Mouse (Mus musculus): Measurements from ENCODE around the gene Calr. TPM values are rescaled to one million over a fixed set of nuclear protein-coding genes. Genes with fewer than 3 reads are reported as not detected.

Calr gene
- polyA plus RNA-seq, 1 experiment from 2014 or later = 511 TPM

DNA sequence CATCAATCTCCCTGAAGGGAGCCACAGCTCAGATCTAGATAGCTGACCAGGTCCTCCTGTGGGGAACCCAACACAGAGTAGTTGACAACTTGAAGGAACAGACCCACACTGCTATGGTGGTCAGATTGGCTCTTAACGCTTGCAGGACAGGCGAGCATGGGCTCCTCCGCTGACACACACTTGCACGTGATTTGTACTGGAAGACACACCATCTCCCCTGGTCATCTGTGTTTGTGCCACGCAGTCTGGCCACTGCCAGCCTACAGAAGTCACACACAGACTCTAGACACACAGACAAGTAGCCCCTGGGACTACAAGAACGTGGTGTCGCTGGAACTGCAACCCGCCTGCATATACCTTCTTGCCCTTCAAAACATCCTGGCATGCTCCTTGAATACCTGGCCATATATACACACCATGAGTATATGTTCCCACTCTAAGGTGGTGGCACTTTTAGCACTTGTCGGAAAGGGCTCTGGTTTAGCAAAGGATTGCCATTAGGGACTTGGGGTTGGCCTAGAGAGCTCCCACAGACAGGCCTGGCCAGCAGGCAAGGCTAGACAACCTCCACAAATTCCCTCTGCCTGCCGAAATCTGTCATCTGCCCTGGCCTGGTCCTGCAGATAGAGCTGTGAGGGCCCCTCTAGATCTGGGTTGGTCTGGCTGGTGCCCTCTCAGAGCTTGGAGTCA is 48.1 kb downstream of the Calr start:
- ATAC-seq (ENCODE audit: low read depth) = no peak; the same call in 1 of the 2 replicates
- Histone ChIP-seq H3K27ac (no peak overlapping the region), H3K4me2 (peak overlapping the region; percentile 99), H3K36me3 (no peaks in the 10 kb centered on the region), H3K27me3 (peaks cover 99% of the 10 kb centered on the region), H3K9ac (peak overlapping the region; percentile 81), H3K4me3 (replicated peaks) (peak overlapping the region; percentile 78), H3K9me3 (replicated peaks) (no peaks in the 10 kb centered on the region), H3K4me1 (replicated peaks) (peaks cover 36% of the 10 kb centered on the region)
- DNase-seq = no peak
- 58% methylated on average over 10 of the region's 10 CpGs for WGBS (ENCODE audit: insufficient replicate concordance)

- Histone ChIP-seq H3K27me3 (peaks cover 98% of the 10 kb centered on the region), H3K4me3 (replicated peaks) (no peak overlapping the region; the same call in 1 of the 2 replicates), H3K27ac (no peak overlapping the region), H3K9me3 (replicated peaks) (no peaks in the 10 kb centered on the region), H3K4me1 (replicated peaks) (peaks cover 37% of the 10 kb centered on the region), H3K4me2 (no peak overlapping the region), H3K36me3 (no peaks in the 10 kb centered on the region), H3K9ac (no peak overlapping the region)
- ATAC-seq (ENCODE audit: low read depth) = no peak
- DNase-seq = no peak
- WGBS (ENCODE audit: insufficient replicate concordance) = 79% methylated on average over 6 of the region's 6 CpGs
Measured at GRCm38 (mm10) chr8:84797971-84798370, 48.8 kb downstream of the Calr start.

DNA sequence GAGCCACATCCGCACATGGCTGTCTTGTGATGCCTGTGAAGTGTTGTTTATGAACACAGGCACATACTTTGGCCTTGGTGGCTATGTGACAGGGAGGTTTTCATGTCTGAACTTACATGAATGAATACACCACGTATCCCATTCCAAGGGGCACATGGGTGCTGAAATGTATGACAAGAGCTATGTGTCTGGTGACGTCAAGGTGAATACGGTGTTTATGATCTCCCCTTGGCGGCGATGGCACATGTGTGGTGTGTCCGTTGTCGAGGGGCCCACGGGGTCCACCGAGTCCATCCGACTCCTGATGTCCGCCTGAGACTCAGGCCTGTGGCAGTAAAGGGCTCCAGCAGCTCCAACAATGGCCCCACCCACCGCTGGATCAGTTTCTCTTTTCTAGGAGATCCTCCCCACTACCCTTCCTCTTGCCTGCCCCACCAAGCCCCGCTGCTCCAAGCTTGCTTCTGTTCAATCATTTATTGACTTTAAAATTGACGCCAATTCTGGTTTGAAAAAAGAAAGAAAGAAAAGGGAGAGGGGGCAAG is 49.4 kb downstream of the Calr start:
- Histone ChIP-seq H3K4me3 (replicated peaks) (no peak overlapping the region), H3K27ac (no peak overlapping the region), H3K9ac (no peak overlapping the region), H3K4me2 (no peak overlapping the region), H3K36me3 (no peaks in the 10 kb centered on the region), H3K9me3 (replicated peaks) (no peaks in the 10 kb centered on the region), H3K27me3 (peaks cover 97% of the 10 kb centered on the region), H3K4me1 (replicated peaks) (peaks cover 37% of the 10 kb centered on the region)
- no peak for ATAC-seq (ENCODE audit: low read depth)
- 78% methylated on average over 15 of the region's 15 CpGs for WGBS (ENCODE audit: insufficient replicate concordance)
- no peak for DNase-seq

DNA sequence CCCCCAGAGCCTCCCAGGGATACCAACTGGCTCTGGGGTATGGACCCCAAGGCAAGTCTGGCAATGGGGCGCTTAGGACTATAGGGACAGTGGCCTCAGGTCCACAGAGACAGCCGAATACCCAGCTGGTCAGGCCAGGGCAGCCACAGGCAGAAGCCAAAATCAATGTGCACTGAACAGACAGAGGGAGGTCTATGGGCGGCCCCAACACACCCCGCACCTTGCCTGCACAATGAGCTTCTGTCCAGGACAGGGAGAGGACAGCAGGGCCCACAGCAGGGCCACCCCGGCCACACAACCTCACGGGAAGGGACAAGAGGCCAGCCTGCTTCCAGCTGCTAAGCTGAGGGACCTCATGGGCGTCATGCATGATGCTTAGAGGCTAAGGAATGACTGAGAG is 52.2 kb downstream of the Calr start:
- Histone ChIP-seq H3K27ac (0 out of 2 replicates have a peak overlapping the region, but pooled peaks have one; percentile 5), H3K4me3 (replicated peaks) (no peak overlapping the region), H3K9ac (no peak overlapping the region), H3K27me3 (peaks cover 94% of the 10 kb centered on the region), H3K36me3 (no peaks in the 10 kb centered on the region), H3K9me3 (replicated peaks) (no peaks in the 10 kb centered on the region), H3K4me1 (replicated peaks) (peaks cover 27% of the 10 kb centered on the region), H3K4me2 (no peak overlapping the region)
- DNase-seq = no peak
- no peak for ATAC-seq (ENCODE audit: low read depth)
- 72% methylated on average over 7 of the region's 7 CpGs for WGBS (ENCODE audit: insufficient replicate concordance)

GRCm38 (mm10) chr8:84793791-84794485 is 52.8 kb downstream of the Calr start:
- no peaks in the 10 kb centered on the region for H3K9me3 ChIP-seq (replicated peaks)
- H3K4me1 ChIP-seq (replicated peaks) = peaks cover 22% of the 10 kb centered on the region
- H3K9ac ChIP-seq = no peak overlapping the region
- H3K36me3 ChIP-seq = no peaks in the 10 kb centered on the region
- H3K4me3 ChIP-seq (replicated peaks) = no peak overlapping the region
- ATAC-seq (ENCODE audit: low read depth) = no peak
- no peak for DNase-seq
- peaks cover 94% of the 10 kb centered on the region for H3K27me3 ChIP-seq
- 0 out of 2 replicates have a peak overlapping the region, but pooled peaks have one; percentile 5 for H3K27ac ChIP-seq
- WGBS (ENCODE audit: insufficient replicate concordance) = 61% methylated on average over 13 of the region's 13 CpGs
- H3K4me2 ChIP-seq = no peak overlapping the region

- H3K27me3 ChIP-seq = peaks cover 94% of the 10 kb centered on the region
- ATAC-seq (ENCODE audit: low read depth) = no peak
- no peak overlapping the region for H3K4me3 ChIP-seq (replicated peaks)
- H3K36me3 ChIP-seq = no peaks in the 10 kb centered on the region
- no peak overlapping the region for H3K9ac ChIP-seq
- no peaks in the 10 kb centered on the region for H3K9me3 ChIP-seq (replicated peaks)
- H3K27ac ChIP-seq = no peak overlapping the region
- H3K4me2 ChIP-seq = no peak overlapping the region
- WGBS (ENCODE audit: insufficient replicate concordance) = 71% methylated on average over 9 of the region's 9 CpGs
- peaks cover 16% of the 10 kb centered on the region for H3K4me1 ChIP-seq (replicated peaks)
- no peak for DNase-seq
Measured at GRCm38 (mm10) chr8:84793134-84793533, 53.6 kb downstream of the Calr start.

DNA sequence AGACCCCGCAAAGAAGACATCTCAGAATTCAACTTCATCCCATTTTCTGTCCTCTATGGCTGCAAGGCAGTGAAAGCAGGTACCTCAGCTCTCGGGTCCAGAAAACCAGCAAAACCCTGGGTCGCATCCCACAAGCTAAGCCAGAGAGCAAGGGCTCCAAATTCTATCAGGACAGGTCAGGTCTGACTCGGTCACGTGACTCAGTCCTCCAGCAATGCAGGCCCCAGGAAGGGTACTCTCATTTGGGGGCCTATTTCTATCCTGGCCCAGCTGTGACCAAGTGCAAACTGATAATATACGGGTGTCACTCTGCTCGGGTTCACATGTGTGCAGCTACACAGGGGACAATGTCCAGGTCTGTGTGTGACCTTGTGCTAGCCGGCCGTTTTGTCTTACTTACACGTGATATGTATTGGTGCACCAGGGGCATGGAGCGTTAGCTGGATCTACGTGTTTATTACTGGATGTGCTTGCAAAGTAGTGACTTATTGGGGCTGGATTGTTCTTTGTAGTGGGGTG is 54.2 kb downstream of the Calr start:
- H3K27ac ChIP-seq = no peak overlapping the region
- WGBS (ENCODE audit: insufficient replicate concordance) = 69% methylated on average over 12 of the region's 12 CpGs
- no peak overlapping the region for H3K4me3 ChIP-seq (replicated peaks)
- peaks cover 16% of the 10 kb centered on the region for H3K4me1 ChIP-seq (replicated peaks)
- no peak overlapping the region for H3K4me2 ChIP-seq
- no peak overlapping the region for H3K9ac ChIP-seq
- no peaks in the 10 kb centered on the region for H3K9me3 ChIP-seq (replicated peaks)
- DNase-seq = no peak
- no peak for ATAC-seq (ENCODE audit: low read depth)
- no peaks in the 10 kb centered on the region for H3K36me3 ChIP-seq
- H3K27me3 ChIP-seq = peaks cover 94% of the 10 kb centered on the region

Small RNA genes within 50 kb of the gene (microRNA-seq; reads per million reads assigned to microRNA genes)
- 10.0 reads per million, percentile 23 among the genes with 10 or more reads in this experiment for gene Mir7069

Other genes with a start within 250 kb of the Calr start
- 20.5 and 24.1 TPM in 2 replicates for gene Ier2, start 184.1 kb downstream of the Calr start, polyA plus RNA-seq (2015; fragmentation: Nextera tagmentation; extraction: Ambion mirVana)
- 45.9 and 46.8 TPM in 2 replicates for gene Trmt1, start 160.6 kb downstream of the Calr start, polyA plus RNA-seq (2015; fragmentation: Nextera tagmentation; extraction: Ambion mirVana)
- gene Nacc1, start 159.1 kb downstream of the Calr start, polyA plus RNA-seq (2015; fragmentation: Nextera tagmentation; extraction: Ambion mirVana) = 6.9 and 7.6 TPM in 2 replicates
- gene Lyl1, start 145.5 kb downstream of the Calr start, polyA plus RNA-seq (2015; fragmentation: Nextera tagmentation; extraction: Ambion mirVana) = 61.2 and 61.3 TPM in 2 replicates
- 9.6 and 10.0 TPM in 2 replicates for gene G430095P16Rik, start 123.9 kb downstream of the Calr start, polyA plus RNA-seq (2015; fragmentation: Nextera tagmentation; extraction: Ambion mirVana)
- 2.3 and 3.4 TPM in 2 replicates for gene Nfix, start 46.6 kb downstream of the Calr start, polyA plus RNA-seq (2015; fragmentation: Nextera tagmentation; extraction: Ambion mirVana)
- 3.3 and 3.7 TPM in 2 replicates for gene Dand5, start 24.1 kb downstream of the Calr start, polyA plus RNA-seq (2015; fragmentation: Nextera tagmentation; extraction: Ambion mirVana)
- gene Gadd45gip1, start 15.4 kb downstream of the Calr start, polyA plus RNA-seq (2015; fragmentation: Nextera tagmentation; extraction: Ambion mirVana) = 60.6 and 63.2 TPM in 2 replicates
- gene Rad23a, start 6.3 kb downstream of the Calr start, polyA plus RNA-seq (2015; fragmentation: Nextera tagmentation; extraction: Ambion mirVana) = 269 and 278 TPM in 2 replicates
- gene Farsa, start 10.1 kb upstream of the Calr start, polyA plus RNA-seq (2015; fragmentation: Nextera tagmentation; extraction: Ambion mirVana) = 82.3 and 83.1 TPM in 2 replicates
- 84.1 and 90.4 TPM in 2 replicates for gene Syce2, start 25.2 kb upstream of the Calr start, polyA plus RNA-seq (2015; fragmentation: Nextera tagmentation; extraction: Ambion mirVana)
- 44.7 and 48.6 TPM in 2 replicates for gene Gcdh, start 47.0 kb upstream of the Calr start, polyA plus RNA-seq (2015; fragmentation: Nextera tagmentation; extraction: Ambion mirVana)
- 469 and 494 TPM in 2 replicates for gene Klf1, start 55.0 kb upstream of the Calr start, polyA plus RNA-seq (2015; fragmentation: Nextera tagmentation; extraction: Ambion mirVana)
- gene Dnase2a, start 61.6 kb upstream of the Calr start, polyA plus RNA-seq (2015; fragmentation: Nextera tagmentation; extraction: Ambion mirVana) = 9.3 and 10.4 TPM in 2 replicates
- 0.12 and 0.13 TPM in 2 replicates for gene Mast1, start 90.4 kb upstream of the Calr start, polyA plus RNA-seq (2015; fragmentation: Nextera tagmentation; extraction: Ambion mirVana)
- 0.33 and 0.56 TPM in 2 replicates for gene Rtbdn, start 100.1 kb upstream of the Calr start, polyA plus RNA-seq (2015; fragmentation: Nextera tagmentation; extraction: Ambion mirVana)
- gene Gm49661, start 122.5 kb upstream of the Calr start, polyA plus RNA-seq (2015; fragmentation: Nextera tagmentation; extraction: Ambion mirVana) = not detected in 2 replicates
- gene Prdx2, start 122.7 kb upstream of the Calr start, polyA plus RNA-seq (2015; fragmentation: Nextera tagmentation; extraction: Ambion mirVana) = 1,982 and 2,114 TPM in 2 replicates
- gene Rnaseh2a, start 122.8 kb upstream of the Calr start, polyA plus RNA-seq (2015; fragmentation: Nextera tagmentation; extraction: Ambion mirVana) = 130 TPM in 2 replicates
- gene Junb, start 131.8 kb upstream of the Calr start, polyA plus RNA-seq (2015; fragmentation: Nextera tagmentation; extraction: Ambion mirVana) = 12.2 and 15.3 TPM in 2 replicates
- gene Hook2, start 143.7 kb upstream of the Calr start, polyA plus RNA-seq (2015; fragmentation: Nextera tagmentation; extraction: Ambion mirVana) = 7.2 and 7.4 TPM in 2 replicates
- not detected in 2 replicates for gene Best2, start 167.6 kb upstream of the Calr start, polyA plus RNA-seq (2015; fragmentation: Nextera tagmentation; extraction: Ambion mirVana)
- 80.1 and 81.5 TPM in 2 replicates for gene Asna1, start 178.3 kb upstream of the Calr start, polyA plus RNA-seq (2015; fragmentation: Nextera tagmentation; extraction: Ambion mirVana)
- 83.1 and 91.4 TPM in 2 replicates for gene Trir, start 179.9 kb upstream of the Calr start, polyA plus RNA-seq (2015; fragmentation: Nextera tagmentation; extraction: Ambion mirVana)
- 24.0 and 28.2 TPM in 2 replicates for gene Tnpo2, start 190.0 kb upstream of the Calr start, polyA plus RNA-seq (2015; fragmentation: Nextera tagmentation; extraction: Ambion mirVana)
- gene Fbxw9, start 213.1 kb upstream of the Calr start, polyA plus RNA-seq (2015; fragmentation: Nextera tagmentation; extraction: Ambion mirVana) = 8.7 and 9.0 TPM in 2 replicates
- gene Gm5741, start 221.0 kb upstream of the Calr start, polyA plus RNA-seq (2015; fragmentation: Nextera tagmentation; extraction: Ambion mirVana) = not detected in 2 replicates
- 41.2 and 42.9 TPM in 2 replicates for gene Dhps, start 224.8 kb upstream of the Calr start, polyA plus RNA-seq (2015; fragmentation: Nextera tagmentation; extraction: Ambion mirVana)
- 69.1 and 70.5 TPM in 2 replicates for gene Wdr83os, start 233.8 kb upstream of the Calr start, polyA plus RNA-seq (2015; fragmentation: Nextera tagmentation; extraction: Ambion mirVana)
- gene Wdr83, start 234.4 kb upstream of the Calr start, polyA plus RNA-seq (2015; fragmentation: Nextera tagmentation; extraction: Ambion mirVana) = 26.5 and 28.1 TPM in 2 replicates
- gene Man2b1, start 236.3 kb upstream of the Calr start, polyA plus RNA-seq (2015; fragmentation: Nextera tagmentation; extraction: Ambion mirVana) = 20.0 and 24.1 TPM in 2 replicates